ENCODE assay signal across 25 mouse cellular contexts in genomic region chr9:32728806-32729205, GRCm38 (mm10).
"Had no signal": no experiment of that assay in that cellular context is flagged by ENCODE, and none has a peak within 500 bp of the region (broad histone marks: within the 10 kb centered on the region; RNA-seq: fewer than 3 reads in every experiment).

No protein-coding gene starts in this region.

- H3K27me3 ChIP-seq: heart, embryonic 13.5 days; heart, embryonic 15.5 days; hindbrain, embryonic 12.5 days; intestine, embryonic 15.5 days; limb, embryonic 12.5 days had no signal

- H3K9ac ChIP-seq: heart, embryonic 13.5 days; heart, embryonic 15.5 days; hindbrain, embryonic 12.5 days; hindbrain, embryonic 14.5 days; intestine, embryonic 15.5 days; limb, embryonic 12.5 days had no signal

- H3K4me2 ChIP-seq: heart, embryonic 11.5 days; heart, embryonic 13.5 days; heart, embryonic 15.5 days; hindbrain, embryonic 12.5 days; hindbrain, embryonic 14.5 days; intestine, embryonic 15.5 days; limb, embryonic 12.5 days; liver, embryonic 11.5 days had no signal

- H3K27ac ChIP-seq: heart, embryonic 13.5 days; heart, embryonic 15.5 days; hindbrain, embryonic 10.5 days; hindbrain, embryonic 12.5 days; hindbrain, embryonic 14.5 days; intestine, embryonic 15.5 days; layer of hippocampus, adult 2 months; left cerebral cortex, adult 2 months; limb, embryonic 10.5 days; limb, embryonic 12.5 days had no signal

- H3K4me3 ChIP-seq: heart, embryonic 13.5 days; heart, embryonic 15.5 days; hindbrain, embryonic 10.5 days; hindbrain, embryonic 12.5 days; intestine, embryonic 15.5 days; layer of hippocampus, adult 2 months; left cerebral cortex, adult 2 months; limb, embryonic 10.5 days; limb, embryonic 12.5 days had no signal

- ATAC-seq: hindbrain, embryonic 16.5 days; intestine, embryonic 15.5 days; intestine, postnatal 0 days had no signal

- DNase-seq: gastrocnemius, postnatal 10 days; gastrocnemius, postnatal 25 days; heart, adult 18-20 months; heart, postnatal 14 days; heart, postnatal 36 days; kidney, adult 18-20 months; kidney, adult 8-10 months; kidney, postnatal 10 days; kidney, postnatal 25 days; kidney, postnatal 4 days; liver had no signal

- H3K36me3 ChIP-seq: hindbrain, embryonic 10.5 days; hindbrain, embryonic 12.5 days; intestine, embryonic 15.5 days had no signal

- H3K4me1 ChIP-seq: heart, embryonic 15.5 days; intestine, embryonic 15.5 days had no signal

- H3K9me3 ChIP-seq: heart, embryonic 13.5 days; heart, embryonic 15.5 days; hindbrain, embryonic 12.5 days; intestine, embryonic 15.5 days; limb, embryonic 10.5 days had no signal
